Mouse (Mus musculus): ENCODE measurements around the gene Map3k4. TPM values are rescaled to one million over a fixed set of nuclear protein-coding genes. Genes with fewer than 3 reads are reported as not detected.
"Not testable (repeated sequence)": the region's sequence is repeated elsewhere in the genome, so short reads cannot be mapped to it uniquely, and the experiment has no call there.

Map3k4 gene
- polyA plus RNA-seq, 1 experiment from 2014 or later = 31.5 TPM

- Histone ChIP-seq H3K9ac (no peak overlapping the region), H3K4me2 (no peak overlapping the region), H3K36me3 (peaks cover 53% of the 10 kb centered on the region), H3K4me3 (no peak overlapping the region), H3K27ac (no peak overlapping the region), H3K27me3 (no peaks in the 10 kb centered on the region), H3K4me1 (replicated peaks) (no peaks in the 10 kb centered on the region), H3K9me3 (replicated peaks) (no peaks in the 10 kb centered on the region)
- WGBS = 93% methylated on average over 3 of the region's 3 CpGs
- no peak for ATAC-seq (replicated peaks; ENCODE audit: insufficient number of reproducible peaks, insufficient read depth, low FRiP score, low read depth)
These were observed 77.9 kb downstream of the Map3k4 start for GRCm38 (mm10) chr17:12240701-12241100.

GRCm38 (mm10) chr17:12232724-12233123, 85.9 kb downstream of the Map3k4 start:
- peaks cover 78% of the 10 kb centered on the region for H3K36me3 ChIP-seq
- H3K4me1 ChIP-seq (replicated peaks) = no peaks in the 10 kb centered on the region
- H3K27me3 ChIP-seq = no peaks in the 10 kb centered on the region
- no peak overlapping the region for H3K4me2 ChIP-seq
- no peak for ATAC-seq (replicated peaks; ENCODE audit: insufficient number of reproducible peaks, insufficient read depth, low FRiP score, low read depth)
- 95% methylated on average over 6 of the region's 6 CpGs for WGBS
- no peak overlapping the region for H3K9ac ChIP-seq
- no peaks in the 10 kb centered on the region for H3K9me3 ChIP-seq (replicated peaks)
- no peak overlapping the region for H3K4me3 ChIP-seq
- no peak overlapping the region for H3K27ac ChIP-seq

GRCm38 (mm10) chr17:12231087-12231486, 87.5 kb downstream of the Map3k4 start:
- H3K36me3 ChIP-seq = peaks cover 80% of the 10 kb centered on the region
- H3K4me1 ChIP-seq (replicated peaks) = no peaks in the 10 kb centered on the region
- H3K27ac ChIP-seq = no peak overlapping the region
- H3K9ac ChIP-seq = no peak overlapping the region
- no peak overlapping the region for H3K4me3 ChIP-seq
- WGBS = 85% methylated on average over 7 of the region's 7 CpGs
- H3K9me3 ChIP-seq (replicated peaks) = no peaks in the 10 kb centered on the region
- H3K4me2 ChIP-seq = no peak overlapping the region
- no peaks in the 10 kb centered on the region for H3K27me3 ChIP-seq
- ATAC-seq (replicated peaks; ENCODE audit: insufficient number of reproducible peaks, insufficient read depth, low FRiP score, low read depth) = no peak

- Histone ChIP-seq H3K27ac (no peak overlapping the region), H3K4me1 (replicated peaks) (no peaks in the 10 kb centered on the region), H3K9me3 (replicated peaks) (no peaks in the 10 kb centered on the region), H3K36me3 (peaks cover 72% of the 10 kb centered on the region), H3K27me3 (no peaks in the 10 kb centered on the region), H3K9ac (no peak overlapping the region), H3K4me3 (no peak overlapping the region), H3K4me2 (no peak overlapping the region)
- 83% methylated on average over 6 of the region's 6 CpGs for WGBS
- no peak for ATAC-seq (replicated peaks; ENCODE audit: insufficient number of reproducible peaks, insufficient read depth, low FRiP score, low read depth)
These were observed 88.4 kb downstream of the Map3k4 start for GRCm38 (mm10) chr17:12230167-12230566.

GRCm38 (mm10) chr17:12229756-12230155, 88.8 kb downstream of the Map3k4 start:
- H3K27me3 ChIP-seq = no peaks in the 10 kb centered on the region
- no peak overlapping the region for H3K4me3 ChIP-seq
- H3K4me2 ChIP-seq = no peak overlapping the region
- H3K9ac ChIP-seq = no peak overlapping the region
- 90% methylated on average over 9 of the region's 9 CpGs for WGBS
- no peaks in the 10 kb centered on the region for H3K4me1 ChIP-seq (replicated peaks)
- no peak for ATAC-seq (replicated peaks; ENCODE audit: insufficient number of reproducible peaks, insufficient read depth, low FRiP score, low read depth)
- H3K27ac ChIP-seq = no peak overlapping the region
- H3K9me3 ChIP-seq (replicated peaks) = no peaks in the 10 kb centered on the region
- H3K36me3 ChIP-seq = peaks cover 67% of the 10 kb centered on the region

- no peak overlapping the region for H3K4me2 ChIP-seq
- H3K36me3 ChIP-seq = peaks cover 59% of the 10 kb centered on the region
- H3K4me1 ChIP-seq (replicated peaks) = no peaks in the 10 kb centered on the region
- ATAC-seq (replicated peaks; ENCODE audit: insufficient number of reproducible peaks, insufficient read depth, low FRiP score, low read depth) = no peak
- H3K27ac ChIP-seq = no peak overlapping the region
- H3K4me3 ChIP-seq = no peak overlapping the region
- H3K9ac ChIP-seq = no peak overlapping the region
- no peaks in the 10 kb centered on the region for H3K9me3 ChIP-seq (replicated peaks)
- H3K27me3 ChIP-seq = no peaks in the 10 kb centered on the region
- 82% methylated on average over 7 of the region's 7 CpGs for WGBS
These were observed 90.1 kb downstream of the Map3k4 start for GRCm38 (mm10) chr17:12228471-12228870.

- 76% methylated on average over 10 of the region's 10 CpGs for WGBS
- no peak overlapping the region for H3K27ac ChIP-seq
- H3K36me3 ChIP-seq = peaks cover 54% of the 10 kb centered on the region
- no peak for ATAC-seq (replicated peaks; ENCODE audit: insufficient number of reproducible peaks, insufficient read depth, low FRiP score, low read depth)
- no peak overlapping the region for H3K4me2 ChIP-seq
- H3K27me3 ChIP-seq = no peaks in the 10 kb centered on the region
- no peak overlapping the region for H3K4me3 ChIP-seq
- no peaks in the 10 kb centered on the region for H3K4me1 ChIP-seq (replicated peaks)
- no peaks in the 10 kb centered on the region for H3K9me3 ChIP-seq (replicated peaks)
- no peak overlapping the region for H3K9ac ChIP-seq
These were observed 90.6 kb downstream of the Map3k4 start for GRCm38 (mm10) chr17:12228001-12228400.

GRCm38 (mm10) chr17:12226551-12226950, 92.0 kb downstream of the Map3k4 start:
- Histone ChIP-seq H3K4me1 (replicated peaks) (no peaks in the 10 kb centered on the region), H3K27me3 (no peaks in the 10 kb centered on the region), H3K9me3 (replicated peaks) (no peaks in the 10 kb centered on the region), H3K9ac (no peak overlapping the region), H3K27ac (no peak overlapping the region), H3K36me3 (peaks cover 44% of the 10 kb centered on the region), H3K4me2 (no peak overlapping the region), H3K4me3 (no peak overlapping the region)
- WGBS = 62% methylated on average over 12 of the region's 12 CpGs
- ATAC-seq (replicated peaks; ENCODE audit: insufficient number of reproducible peaks, insufficient read depth, low FRiP score, low read depth) = no peak

GRCm38 (mm10) chr17:12225227-12225626, 93.4 kb downstream of the Map3k4 start:
- WGBS = 50% methylated on average over 1 of the region's 1 CpGs
- no peak for ATAC-seq (replicated peaks; ENCODE audit: insufficient number of reproducible peaks, insufficient read depth, low FRiP score, low read depth)
- H3K36me3 ChIP-seq = peaks cover 41% of the 10 kb centered on the region

GRCm38 (mm10) chr17:12224551-12224950, 94.0 kb downstream of the Map3k4 start:
- not testable (repeated sequence) for H3K27me3 ChIP-seq; H3K27ac ChIP-seq; H3K9me3 ChIP-seq (replicated peaks); H3K9ac ChIP-seq; H3K4me1 ChIP-seq (replicated peaks); ATAC-seq (replicated peaks; ENCODE audit: insufficient number of reproducible peaks, insufficient read depth, low FRiP score, low read depth); H3K4me2 ChIP-seq; H3K4me3 ChIP-seq
- WGBS = 84% methylated on average over 7 of the region's 7 CpGs
- H3K36me3 ChIP-seq = peaks cover 37% of the 10 kb centered on the region

More at GRCm38 (mm10) chr17:12225227-12225626, 93.4 kb downstream of the Map3k4 start:
- Histone ChIP-seq H3K9me3 (replicated peaks) (no peaks in the 10 kb centered on the region), H3K27ac (no peak overlapping the region), H3K4me2 (no peak overlapping the region), H3K4me3 (no peak overlapping the region), H3K9ac (no peak overlapping the region), H3K4me1 (replicated peaks) (no peaks in the 10 kb centered on the region), H3K27me3 (no peaks in the 10 kb centered on the region)

- H3K36me3 ChIP-seq = peaks cover 33% of the 10 kb centered on the region
- no peak for ATAC-seq (replicated peaks; ENCODE audit: insufficient number of reproducible peaks, insufficient read depth, low FRiP score, low read depth)
- WGBS = 81% methylated on average over 9 of the region's 9 CpGs
These were observed 94.5 kb downstream of the Map3k4 start for GRCm38 (mm10) chr17:12224145-12224544.

GRCm38 (mm10) chr17:12223682-12224081, 94.9 kb downstream of the Map3k4 start:
- H3K27me3 ChIP-seq = no peaks in the 10 kb centered on the region
- H3K9me3 ChIP-seq (replicated peaks) = no peaks in the 10 kb centered on the region
- H3K4me2 ChIP-seq = no peak overlapping the region
- no peak overlapping the region for H3K27ac ChIP-seq
- peaks cover 32% of the 10 kb centered on the region for H3K36me3 ChIP-seq
- no peak overlapping the region for H3K9ac ChIP-seq
- H3K4me3 ChIP-seq = no peak overlapping the region
- WGBS = 63% methylated on average over 5 of the region's 5 CpGs
- no peak for ATAC-seq (replicated peaks; ENCODE audit: insufficient number of reproducible peaks, insufficient read depth, low FRiP score, low read depth)
- no peaks in the 10 kb centered on the region for H3K4me1 ChIP-seq (replicated peaks)

More at GRCm38 (mm10) chr17:12224145-12224544, 94.5 kb downstream of the Map3k4 start:
- no peak overlapping the region for H3K4me3 ChIP-seq
- no peak overlapping the region for H3K27ac ChIP-seq
- H3K4me1 ChIP-seq (replicated peaks) = no peaks in the 10 kb centered on the region
- H3K9ac ChIP-seq = no peak overlapping the region
- H3K4me2 ChIP-seq = no peak overlapping the region
- H3K27me3 ChIP-seq = no peaks in the 10 kb centered on the region
- no peaks in the 10 kb centered on the region for H3K9me3 ChIP-seq (replicated peaks)

Measured in heart, embryonic 15.5 days (tissue).